Mouse (Mus musculus): Measurements from ENCODE around the gene Foxb1. TPM values are rescaled to one million over a fixed set of nuclear protein-coding genes. Genes with fewer than 3 reads are reported as not detected.

The Foxb1 gene
- total RNA-seq, 1 experiment from 2014 or later, result not detected

GRCm38 (mm10) chr9:69756456-69756855, 4.3 kb downstream of the Foxb1 start:
- no peak for DNase-seq

GRCm38 (mm10) chr9:69756041-69756440, 4.7 kb downstream of the Foxb1 start:
- DNase-seq, result no peak

GRCm38 (mm10) chr9:69755157-69755556, 5.6 kb downstream of the Foxb1 start:
- DNase-seq, result no peak

DNA sequence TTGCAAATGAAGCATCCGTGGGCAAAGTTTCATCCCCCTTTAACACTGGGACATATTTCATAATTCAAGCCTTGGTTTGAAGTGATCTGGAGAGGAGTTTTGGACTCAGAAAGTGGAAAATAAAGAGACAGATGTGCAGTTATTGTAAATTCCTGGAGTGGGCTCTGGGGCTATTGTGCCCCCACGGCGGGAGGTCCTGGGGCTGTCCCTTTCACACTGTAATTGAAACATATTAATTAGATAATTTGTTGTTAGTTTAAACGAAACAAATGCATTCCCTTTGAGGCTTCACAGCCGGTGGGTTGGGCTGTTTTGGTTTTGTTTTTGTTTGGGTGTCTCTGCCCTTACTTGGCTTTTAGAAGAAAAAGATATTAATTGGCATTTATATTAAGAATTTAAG, 6.0 kb downstream of the Foxb1 start:
- DNase-seq, result no peak

GRCm38 (mm10) chr9:69754291-69754690, 6.4 kb downstream of the Foxb1 start:
- no peak for DNase-seq

- no peak for DNase-seq
Measured at GRCm38 (mm10) chr9:69747971-69748370, 12.8 kb downstream of the Foxb1 start.

- no peak for DNase-seq
Measured at GRCm38 (mm10) chr9:69728736-69729135, 32.0 kb downstream of the Foxb1 start.

DNA sequence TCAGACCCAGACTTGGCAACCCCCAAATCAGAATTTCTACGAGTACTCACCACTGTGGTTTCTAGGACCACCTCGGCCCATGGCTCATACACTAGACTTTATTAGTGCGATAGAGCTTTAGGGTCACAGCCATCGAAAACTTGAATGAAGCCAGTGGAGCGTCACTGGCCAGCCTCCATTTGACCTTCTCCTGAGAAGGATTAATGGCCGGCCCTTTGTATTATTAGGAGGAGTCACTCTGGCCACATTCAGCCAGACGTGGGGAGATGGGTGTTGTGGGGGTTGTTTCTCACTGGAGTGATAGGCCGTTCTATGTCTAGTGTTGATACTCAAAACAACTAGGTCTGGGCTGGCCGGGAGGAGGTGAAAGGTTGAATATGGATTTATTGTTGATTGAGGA, 42.3 kb downstream of the Foxb1 start:
- DNase-seq, result no peak

DNA sequence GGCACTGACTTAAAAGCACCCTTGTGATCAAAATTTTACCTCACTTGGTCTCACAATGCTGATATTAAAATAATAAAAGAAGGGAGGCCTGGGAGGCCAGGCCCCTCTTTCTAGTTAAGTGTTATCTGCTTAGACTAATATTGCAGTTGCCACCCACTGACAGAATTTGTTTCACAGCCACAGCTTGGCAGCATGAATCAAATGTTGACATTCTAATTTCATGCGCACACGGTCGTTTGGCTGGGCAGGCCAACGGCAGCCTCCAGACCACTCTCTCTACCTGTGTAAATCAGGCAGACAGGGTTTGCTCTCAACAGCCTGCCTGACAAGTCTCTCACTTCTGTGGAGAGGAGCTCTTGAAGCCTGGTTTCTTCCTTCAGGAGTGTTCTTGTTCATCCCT, 44.4 kb downstream of the Foxb1 start:
- no peak for DNase-seq

- no peak for DNase-seq
Measured at GRCm38 (mm10) chr9:69715445-69715844, 45.3 kb downstream of the Foxb1 start.

DNA sequence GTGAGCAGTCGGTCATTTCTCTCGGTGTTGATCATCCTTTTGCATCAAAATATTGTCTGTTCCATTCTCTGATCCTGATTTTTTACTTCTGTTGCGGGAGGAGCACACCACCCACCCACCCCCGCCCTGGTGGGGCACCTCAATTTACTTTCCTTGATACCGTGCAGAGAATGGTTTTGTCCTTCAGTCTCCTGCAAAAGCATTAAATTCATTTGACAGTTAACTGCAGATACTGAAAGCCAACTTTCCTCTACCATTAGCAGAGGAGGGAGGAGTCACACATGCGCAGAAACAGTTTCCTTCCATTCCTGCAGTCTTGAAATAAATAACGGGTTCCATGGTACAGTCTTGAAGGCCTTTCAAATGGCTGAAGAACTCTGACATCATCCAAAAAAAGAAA, 46.4 kb downstream of the Foxb1 start:
- DNase-seq, result no peak

DNA sequence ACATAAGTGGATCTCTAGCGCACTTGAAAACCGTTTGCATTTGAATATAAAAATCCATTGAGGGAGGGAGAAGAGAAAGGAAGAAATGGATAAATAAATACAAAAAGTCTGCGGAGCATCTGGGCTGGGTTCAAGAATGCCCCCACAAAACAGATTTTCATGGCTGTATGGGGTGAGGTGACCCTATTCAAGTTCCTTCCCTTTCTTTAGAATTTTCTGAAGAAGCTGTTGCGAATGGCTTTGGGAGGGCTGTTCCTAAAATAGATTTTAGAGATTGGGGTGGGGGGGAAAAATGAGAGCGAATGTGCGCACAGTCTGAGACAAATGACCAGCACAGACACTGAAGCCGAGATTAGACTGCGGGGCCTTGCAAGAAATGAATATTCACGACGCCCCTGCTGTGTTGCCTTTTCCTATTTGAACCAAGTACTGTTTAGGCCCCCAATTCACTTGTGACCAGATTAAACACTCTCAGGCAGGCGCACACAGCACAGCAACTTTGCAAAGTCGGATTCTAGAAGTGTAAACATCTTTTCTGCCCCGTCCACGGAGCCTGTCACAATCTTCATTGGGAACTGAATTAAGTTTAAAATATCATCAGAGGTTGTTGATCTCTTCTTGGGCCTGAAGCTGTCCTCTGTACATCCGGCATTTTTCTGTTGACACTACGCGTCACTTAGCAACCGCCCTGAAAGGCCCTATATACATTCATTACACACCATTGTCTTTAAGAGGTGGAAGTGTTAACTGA, 47.0 kb downstream of the Foxb1 start:
- no peak for DNase-seq

- DNase-seq, result no peak
Measured at GRCm38 (mm10) chr9:69712714-69713525, 47.8 kb downstream of the Foxb1 start.

Other genes starting within 250 kb of the Foxb1 start
- 98.6 and 103 TPM in 2 replicates for gene Bnip2, start 228.5 kb upstream of the Foxb1 start, total RNA-seq (2021)

Data from adrenal gland, postnatal 25 days (tissue).